In the genomic region with DNA sequence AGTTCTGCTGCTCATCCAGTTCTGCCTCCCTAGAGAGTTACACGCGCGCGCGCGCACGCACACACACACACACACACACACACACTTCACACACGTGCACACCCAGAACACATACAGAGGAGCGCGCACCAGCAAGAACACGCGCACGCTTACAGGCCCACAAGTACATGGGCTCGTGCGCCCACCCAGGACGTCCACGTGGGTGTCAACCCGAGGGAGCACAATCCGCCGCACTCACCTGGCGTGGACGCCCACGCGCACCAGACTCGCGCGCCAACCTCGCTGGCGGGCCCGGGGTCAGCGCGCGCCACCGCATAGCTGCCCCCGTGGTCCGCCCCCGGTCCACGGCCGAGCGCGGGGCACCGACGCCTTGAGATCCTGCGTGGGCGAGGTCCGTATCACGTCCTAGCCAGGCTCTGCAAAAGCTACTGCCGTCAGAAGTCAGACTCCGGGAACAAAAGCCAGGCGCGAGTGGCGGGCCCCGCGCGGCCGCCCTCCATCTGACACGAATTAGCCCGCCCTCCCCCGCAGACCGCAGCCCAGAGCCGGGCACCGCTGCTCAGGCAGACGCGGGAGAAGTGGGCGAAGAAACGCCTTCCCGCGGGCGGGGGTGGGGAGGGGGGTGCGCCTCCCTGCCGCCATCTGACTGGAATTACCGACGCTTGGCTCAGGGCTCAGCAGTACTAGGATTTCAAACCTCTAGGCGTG, we compare ENCODE assay signal across 8 mouse cellular contexts. TPM values are rescaled to one million over a fixed set of nuclear protein-coding genes. Genes with fewer than 3 reads are reported as not detected.
A peak's percentile ranks its signal among the peaks of the same experiment; 100 is the strongest.
DNase-seq lines count a peak whose midpoint lies in the region; ATAC-seq and TF ChIP-seq lines count a peak whose summit lies in the region.

No protein-coding gene starts in this region.

- TF ChIP-seq CTCF in C2C12 (IDR thresholded peaks at IDR 0.05; ENCODE audit: control insufficient read depth, insufficient read depth, insufficient read length): no peak

- peaks cover 20% of the 10 kb centered on the region for H3K4me1 ChIP-seq in forebrain, embryonic 12.5 days
- H3K4me1 ChIP-seq in megakaryocyte, embryonic 14.5 days: peaks cover 9% of the 10 kb centered on the region; the same call in 1 of the 2 replicates

- peak; percentile 64 for DNase-seq in R1 (ENCODE audit: low read depth, low spot score)
- DNase-seq in heart, postnatal 36 days: peak; percentile 40 to 57
- DNase-seq in left cerebral cortex, adult 11 months (ENCODE audit: low spot score): peak; percentile 34
- peak; percentile 53 for DNase-seq in right cerebral cortex, postnatal 4 days
- DNase-seq in natural killer cell, adult 2 months (ENCODE audit: low spot score in 2 of 2): no peak

- intact Hi-C loops in heart, postnatal 36 days (cut with DNase I): no loop called here

- peaks cover 28% of the 10 kb centered on the region for H3K79me3 ChIP-seq in C2C12 (ENCODE audit: low read depth)

- peak; percentile 84 for ATAC-seq in forebrain, embryonic 12.5 days (ENCODE audit: low FRiP score)

- no peaks in the 10 kb centered on the region for H3K9me3 ChIP-seq in forebrain, embryonic 12.5 days
- H3K9me3 ChIP-seq in megakaryocyte, embryonic 14.5 days: no peaks in the 10 kb centered on the region

- H3ac ChIP-seq in C2C12 (ENCODE audit: control insufficient read depth, insufficient read length, low read depth): peak overlapping the region; percentile 46

- H3K79me2 ChIP-seq in C2C12 (ENCODE audit: control insufficient read depth, insufficient read depth): peaks cover 48% of the 10 kb centered on the region

- peak overlapping the region; percentile 77 for H3K9ac ChIP-seq in forebrain, embryonic 12.5 days

- H3K4me3 ChIP-seq in C2C12 (ENCODE audit: insufficient read depth, poor library complexity, severe bottlenecking): peak overlapping the region; percentile 59
- H3K4me3 ChIP-seq in forebrain, embryonic 12.5 days (replicated peaks): peak overlapping the region; percentile 75
- peak overlapping the region; percentile 86 for H3K4me3 ChIP-seq in megakaryocyte, embryonic 14.5 days (replicated peaks)

- H3K27ac ChIP-seq in forebrain, embryonic 12.5 days: peak overlapping the region; percentile 42; the same call in 1 of the 2 replicates

- WGBS in forebrain, embryonic 12.5 days: under 1% methylated on average over 74 of the region's 74 CpGs

- H3K36me3 ChIP-seq in C2C12 (ENCODE audit: control insufficient read depth, insufficient read depth): no peaks in the 10 kb centered on the region
- H3K36me3 ChIP-seq in forebrain, embryonic 12.5 days (replicated peaks): no peaks in the 10 kb centered on the region
- H3K36me3 ChIP-seq in megakaryocyte, embryonic 14.5 days (replicated peaks; ENCODE audit: low read length): no peaks in the 10 kb centered on the region

- H3K27me3 ChIP-seq in C2C12 (ENCODE audit: control insufficient read depth, insufficient read depth, insufficient read length): no peaks in the 10 kb centered on the region
- peaks cover 16% of the 10 kb centered on the region; the same call in 1 of the 2 replicates for H3K27me3 ChIP-seq in forebrain, embryonic 12.5 days
- peaks cover 46% of the 10 kb centered on the region for H3K27me3 ChIP-seq in megakaryocyte, embryonic 14.5 days (replicated peaks)

- H3K4me2 ChIP-seq in forebrain, embryonic 12.5 days: peak overlapping the region; percentile 99

TF ChIP-seq in C2C12, 6 proteins besides CTCF, POLR2A, EP300 and RAD21:
- TF ChIP-seq CEBPB (IDR thresholded peaks at IDR 0.05; ENCODE audit: low read depth) (no peak), MAX (IDR thresholded peaks at IDR 0.05) (peak; percentile 78), MYOD1 (IDR thresholded peaks at IDR 0.05; ENCODE audit: control insufficient read depth, insufficient read length, low read depth) (no peak), USF1 (IDR thresholded peaks at IDR 0.05; ENCODE audit: low read depth) (no peak)

RNA-seq across cellular contexts. Expression of a gene that starts 40.0 kb away (rescaled TPM):
- polyA plus RNA-seq in C2C12 (2012; fragmentation: generic; extraction: Trizol): 57.4 TPM
- polyA plus RNA-seq in forebrain, embryonic 12.5 days (2016; fragmentation: Nextera tagmentation; extraction: Ambion mirVana): 10.2 and 11.4 TPM in 2 replicates
- 10 to 100 TPM; 18.9 to 24.0 TPM for total RNA-seq in heart, postnatal 36 days (2021)
- polyA plus RNA-seq in megakaryocyte, embryonic 14.5 days (2012; ENCODE audit: insufficient read depth, low replicate concordance): 1.7 TPM in 1 of 2 replicates, not detected in the other

Comparison
In these comparisons a context has a peak if more than half of its experiments do, and no peak if none do; other contexts are left out.
1. DNase-seq: peak in R1 (single experiment), heart, postnatal 36 days (2 of 2), left cerebral cortex, adult 11 months (single experiment) and right cerebral cortex, postnatal 4 days (single experiment); none in natural killer cell, adult 2 months (0 of 2).
2. Peak in every context shown above with its lines, with median percentiles within 50 percentile points of each other: H3K4me3 ChIP-seq.